Mouse (Mus musculus): ENCODE measurements around the gene Gm39653.
"Not testable (repeated sequence)": the region's sequence is repeated elsewhere in the genome, so short reads cannot be mapped to it uniquely, and the experiment has no call there.

Gm39653 gene

GRCm38 (mm10) chr1:63615668-63616067 is at the start of gene Gm39653:
Gm39653 (plus strand) TSS chr1:63615968.
- no peak for DNase-seq (ENCODE audit: low read depth, low spot score)

GRCm38 (mm10) chr1:63566501-63566900 is 49.3 kb upstream of the Gm39653 start:
- DNase-seq (ENCODE audit: low read depth, low spot score), result no peak

- no peak for DNase-seq (ENCODE audit: low read depth, low spot score)
These were observed 48.7 kb upstream of the Gm39653 start for GRCm38 (mm10) chr1:63567031-63567430.

GRCm38 (mm10) chr1:63572229-63572628 is 43.5 kb upstream of the Gm39653 start:
- DNase-seq (ENCODE audit: low read depth, low spot score), result no peak

- peak; percentile 4 for DNase-seq (ENCODE audit: low read depth, low spot score)
These were observed 42.3 kb upstream of the Gm39653 start for GRCm38 (mm10) chr1:63573432-63573831.

- no peak for DNase-seq (ENCODE audit: low read depth, low spot score)
These were observed 41.7 kb upstream of the Gm39653 start for GRCm38 (mm10) chr1:63573864-63574611.

GRCm38 (mm10) chr1:63576803-63577202 is 39.0 kb upstream of the Gm39653 start:
- no peak for DNase-seq (ENCODE audit: low read depth, low spot score)

GRCm38 (mm10) chr1:63579153-63579552 is 36.6 kb upstream of the Gm39653 start:
- no peak for DNase-seq (ENCODE audit: low read depth, low spot score)

- no peak for DNase-seq (ENCODE audit: low read depth, low spot score)
These were observed 28.9 kb upstream of the Gm39653 start for GRCm38 (mm10) chr1:63586869-63587268.

GRCm38 (mm10) chr1:63603870-63604500 is 11.8 kb upstream of the Gm39653 start:
- DNase-seq (ENCODE audit: low read depth, low spot score), result no peak

- DNase-seq (ENCODE audit: low read depth, low spot score), result no peak
These were observed 6.2 kb upstream of the Gm39653 start for GRCm38 (mm10) chr1:63609613-63610012.

GRCm38 (mm10) chr1:63614594-63614993 is 1.2 kb upstream of the Gm39653 start:
- no peak for DNase-seq (ENCODE audit: low read depth, low spot score)

GRCm38 (mm10) chr1:63628211-63628610 is 12.4 kb downstream of the Gm39653 start:
- no peak for DNase-seq (ENCODE audit: low read depth, low spot score)

- DNase-seq (ENCODE audit: low read depth, low spot score), result not testable (repeated sequence)
These were observed 14.6 kb downstream of the Gm39653 start for GRCm38 (mm10) chr1:63630390-63630789.

- no peak for DNase-seq (ENCODE audit: low read depth, low spot score)
These were observed 24.2 kb downstream of the Gm39653 start for GRCm38 (mm10) chr1:63639921-63640320.

- peak; percentile 43 for DNase-seq (ENCODE audit: low read depth, low spot score)
These were observed 42.2 kb downstream of the Gm39653 start for GRCm38 (mm10) chr1:63658016-63658415.

GRCm38 (mm10) chr1:63659591-63659990 is 43.8 kb downstream of the Gm39653 start:
- DNase-seq (ENCODE audit: low read depth, low spot score), result peak; percentile 62

GRCm38 (mm10) chr1:63666089-63666488 is 50.3 kb downstream of the Gm39653 start:
- no peak for DNase-seq (ENCODE audit: low read depth, low spot score)

- no peak for DNase-seq (ENCODE audit: low read depth, low spot score)
These were observed 51.6 kb downstream of the Gm39653 start for GRCm38 (mm10) chr1:63667201-63667948.

- DNase-seq (ENCODE audit: low read depth, low spot score), result no peak
These were observed 52.4 kb downstream of the Gm39653 start for GRCm38 (mm10) chr1:63667949-63668851.

GRCm38 (mm10) chr1:63668852-63669160 is 53.0 kb downstream of the Gm39653 start:
- DNase-seq (ENCODE audit: low read depth, low spot score), result peak; percentile 57
